Mouse (Mus musculus) adrenal gland, adult 18-20 months (tissue): ENCODE data around the gene Gphn. TPM values are rescaled to one million over a fixed set of nuclear protein-coding genes. Genes with fewer than 3 reads are reported as not detected.
"Not testable (repeated sequence)": the region's sequence is repeated elsewhere in the genome, so short reads cannot be mapped to it uniquely, and the experiment has no call there.

Source experiments
- DNase-seq, 2 experiments: peaks; one replicate each; pipeline ENCODE4 v3.0.0; 2021 to 2022; ENCODE audit warnings: low spot score in 2 of 2
- total RNA-seq, 2 experiments: library from RNA; stranded (reverse); gene quantifications; 1 replicate in 1 of 2; 2 replicates in 1 of 2; pipeline ENCODE4 v1.2.3; 2021

Gene Gphn
- total RNA-seq, 2 experiments from 2014 or later: 25.0 to 27.7 TPM

DNA sequence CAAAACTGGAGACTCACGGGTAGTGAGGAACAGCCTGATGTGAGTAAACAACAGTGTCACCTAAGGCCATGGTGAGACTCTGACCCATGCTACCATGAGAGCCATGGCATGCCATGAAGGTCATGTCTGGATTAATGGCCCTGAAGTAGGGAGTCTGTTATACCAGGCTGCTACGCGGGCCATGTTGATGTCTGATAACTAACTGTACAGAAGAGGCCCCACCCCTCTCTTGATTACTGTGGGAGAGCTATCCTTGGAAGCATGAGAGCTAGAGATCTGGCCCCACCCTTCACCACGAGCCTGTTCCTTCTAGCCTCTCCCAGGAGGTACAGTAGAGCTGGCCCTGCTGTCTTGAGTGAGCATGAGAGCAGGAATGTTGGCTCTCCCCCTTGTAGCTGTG, 101.8 kb downstream of the Gphn start:
- DNase-seq: no peak

DNA sequence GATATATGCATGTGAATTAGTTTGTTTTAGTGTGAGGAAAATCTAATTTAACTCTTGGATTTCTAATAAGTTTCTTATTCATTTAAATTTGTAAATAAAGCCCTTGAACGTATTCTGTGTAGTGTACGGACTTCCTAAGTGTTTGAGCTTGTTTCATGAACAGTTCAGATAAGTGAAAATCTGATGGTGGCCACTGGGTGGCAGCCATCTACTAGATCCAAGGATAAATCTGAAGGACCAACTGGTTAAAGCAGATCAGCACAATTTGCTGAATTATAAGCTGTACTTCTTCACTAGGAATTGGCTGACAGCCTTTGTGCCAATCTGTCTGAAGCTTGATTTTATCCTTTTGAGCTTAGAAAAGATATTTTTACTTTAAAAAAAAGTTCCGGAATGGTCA, 105.9 kb downstream of the Gphn start:
- peak; percentile 16 to 42 for DNase-seq

DNA sequence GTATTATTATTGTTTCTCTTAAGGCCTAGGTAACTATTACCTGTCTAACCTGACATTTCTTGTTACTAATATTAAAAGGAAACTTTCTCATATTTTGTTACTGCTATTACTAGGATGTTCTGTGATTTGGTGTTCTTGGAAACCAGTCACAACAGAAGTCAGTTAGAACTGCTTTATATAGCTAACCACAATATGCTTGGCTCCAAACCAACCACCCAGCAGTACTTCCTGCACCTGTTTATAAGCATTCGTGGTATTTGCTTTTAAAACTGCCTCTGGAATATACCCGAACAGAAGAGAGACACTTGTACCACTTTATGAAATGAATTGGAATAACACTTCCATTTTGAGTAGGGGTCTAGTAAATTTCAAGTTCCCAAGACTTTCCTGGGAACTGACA, 130.3 kb downstream of the Gphn start:
- no peak for DNase-seq

DNA sequence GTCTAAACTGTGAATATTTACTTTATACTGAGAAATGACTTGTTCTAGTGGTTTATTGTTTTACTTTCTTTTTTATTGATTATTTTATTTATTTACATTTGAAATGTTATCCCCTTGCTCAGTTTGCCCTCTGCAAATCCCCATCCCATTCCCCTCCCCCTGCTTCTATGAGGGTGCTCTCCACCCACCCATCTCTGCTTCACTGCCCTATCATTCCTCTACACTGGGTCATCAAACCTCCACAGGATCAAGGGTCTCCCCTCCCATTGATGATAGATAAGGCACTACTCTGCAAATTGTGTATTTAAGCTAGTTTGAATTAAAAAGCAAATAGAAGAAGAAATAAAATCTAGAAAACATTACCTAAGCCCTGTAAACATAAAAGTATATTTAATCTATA, 163.1 kb downstream of the Gphn start:
- no peak for DNase-seq

DNA sequence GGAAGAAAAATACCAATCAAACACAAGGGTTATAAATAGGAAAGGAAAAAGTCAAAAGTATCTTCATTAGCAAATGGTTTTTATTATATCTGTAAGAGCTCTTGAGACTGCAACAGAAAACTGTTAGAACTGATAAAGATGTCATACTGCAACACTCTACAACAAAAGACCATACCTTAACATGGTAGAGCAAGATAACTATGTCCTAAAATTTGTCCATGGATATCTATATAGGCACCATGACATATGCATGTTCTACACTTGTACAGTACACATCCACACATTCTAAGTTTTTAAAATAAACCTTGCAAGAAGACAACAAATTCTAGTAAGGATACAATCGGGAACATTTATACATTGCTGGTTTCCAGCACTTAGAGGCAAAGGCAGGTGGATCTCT, 169.1 kb downstream of the Gphn start:
- DNase-seq: no peak

DNA sequence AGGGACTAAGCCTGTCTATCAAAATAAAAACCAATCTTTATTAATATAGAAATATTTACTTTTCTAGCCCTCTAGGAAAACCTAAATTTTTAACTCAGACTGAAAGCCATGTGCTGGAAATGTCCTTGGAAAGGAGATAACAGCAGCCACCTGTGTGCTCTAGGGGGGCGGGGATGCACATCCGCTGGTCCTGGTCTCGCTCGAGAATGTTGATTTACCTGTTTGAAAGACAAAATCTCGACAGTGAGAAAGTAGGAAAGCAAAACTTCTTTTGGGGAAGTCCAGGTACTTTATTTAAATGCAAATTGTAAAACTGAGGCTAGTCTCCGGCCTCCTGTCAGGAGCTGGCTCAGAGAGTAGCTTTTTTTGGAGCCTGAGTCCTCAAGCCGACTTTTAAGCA, 181.3 kb downstream of the Gphn start:
- not testable (repeated sequence) for DNase-seq

DNA sequence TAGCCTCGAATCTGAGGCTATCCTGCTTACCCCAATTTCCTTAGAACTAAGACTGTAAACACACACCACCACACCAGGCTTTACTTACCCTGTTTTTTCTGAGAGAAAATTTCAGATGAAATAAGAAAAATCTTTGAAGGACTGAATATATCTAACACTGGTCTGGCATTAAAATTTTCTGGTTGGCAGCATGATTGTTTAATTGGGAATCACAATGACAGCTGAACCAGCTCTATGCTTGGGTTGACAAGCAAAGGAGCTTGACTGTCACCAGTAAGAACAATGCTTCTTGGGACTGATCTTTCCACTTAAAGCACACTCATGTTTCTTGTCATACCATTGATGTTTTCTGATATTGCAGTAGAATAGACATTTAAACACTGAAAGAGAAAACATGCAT, 296.0 kb downstream of the Gphn start:
- no peak for DNase-seq

DNA sequence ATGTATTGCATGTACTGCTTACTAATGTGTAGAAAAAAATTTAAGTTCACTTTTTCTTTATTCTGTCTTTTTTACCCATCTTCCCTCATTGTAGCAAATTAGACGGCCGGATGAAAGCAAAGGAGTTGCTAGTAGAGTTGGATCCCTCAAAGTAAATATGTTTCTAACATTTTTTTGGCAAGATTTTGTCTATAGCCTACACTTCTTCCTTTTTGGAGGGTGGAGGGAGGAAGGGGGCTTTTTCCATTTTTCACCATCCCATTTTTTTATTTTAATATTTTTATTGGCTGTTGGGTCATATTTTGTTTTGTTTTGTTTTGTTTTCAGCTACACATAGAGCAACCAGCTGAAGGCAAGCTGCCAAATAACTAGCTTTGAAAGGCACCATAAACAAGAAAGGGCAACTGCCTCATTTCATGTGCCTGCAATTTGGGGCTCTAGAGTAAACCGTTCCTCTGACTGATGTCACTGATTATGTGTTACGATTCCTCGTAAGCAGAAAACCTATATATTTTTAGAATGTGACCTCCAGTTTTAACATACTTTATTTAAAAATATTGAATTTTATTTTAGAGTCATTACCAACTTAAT, 296.7 kb downstream of the Gphn start:
- DNase-seq: no peak

DNA sequence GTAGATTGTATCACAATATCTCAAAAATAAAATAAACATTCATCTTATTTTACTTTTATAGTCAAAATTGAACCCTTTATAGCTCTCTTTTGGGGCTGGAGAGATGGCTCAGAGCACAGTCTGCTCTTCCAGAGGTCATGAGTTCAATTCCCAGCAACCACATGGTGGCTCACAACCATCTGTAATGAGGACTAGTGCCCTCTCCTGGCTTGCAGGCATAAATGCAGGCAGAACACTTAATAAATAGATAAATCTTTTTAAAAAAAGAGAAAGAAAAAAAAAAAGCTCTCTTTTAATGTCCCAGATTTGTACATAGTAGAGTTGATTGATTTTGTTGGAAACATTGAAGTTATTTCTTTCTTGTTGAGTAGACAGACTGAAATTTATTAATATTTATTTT, 311.4 kb downstream of the Gphn start:
- not testable (repeated sequence) for DNase-seq

DNA sequence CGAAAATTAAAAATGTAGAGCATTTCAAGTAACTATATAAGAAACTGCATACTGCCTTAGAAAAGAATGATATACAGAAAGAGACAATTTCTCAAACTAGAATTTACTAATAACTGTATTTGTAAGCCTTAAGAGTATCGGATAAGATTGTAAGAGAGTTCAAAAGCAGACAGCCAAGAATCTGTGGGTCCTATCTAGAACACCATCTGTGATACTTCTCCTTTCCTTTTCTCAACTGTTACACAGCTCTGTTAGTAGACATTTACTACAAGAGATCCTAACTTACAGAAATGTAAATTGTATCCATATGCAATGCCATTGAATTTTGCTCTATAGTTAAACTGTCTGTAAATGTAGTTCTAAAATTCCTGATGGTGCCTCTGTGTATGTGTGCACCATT, 324.7 kb downstream of the Gphn start:
- no peak for DNase-seq

DNA sequence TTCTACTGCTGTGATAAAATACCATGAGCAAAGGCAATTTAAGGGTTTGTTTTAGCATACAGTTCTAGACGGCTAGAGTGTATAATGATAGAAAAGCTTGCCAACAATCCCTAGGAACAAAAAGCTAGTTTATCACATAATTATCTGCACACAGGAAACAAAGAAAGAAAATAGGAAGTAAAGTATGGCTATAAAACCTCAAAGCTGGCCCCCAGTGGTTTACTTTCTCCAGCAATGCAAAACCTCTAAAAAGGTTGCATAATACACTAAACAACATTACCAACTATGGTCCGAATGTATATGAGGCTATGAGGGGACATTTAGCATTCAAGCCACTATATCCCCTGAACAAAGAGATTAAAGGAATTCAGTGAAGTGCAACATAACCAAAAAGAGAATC, 405.6 kb downstream of the Gphn start:
- DNase-seq: no peak

DNA sequence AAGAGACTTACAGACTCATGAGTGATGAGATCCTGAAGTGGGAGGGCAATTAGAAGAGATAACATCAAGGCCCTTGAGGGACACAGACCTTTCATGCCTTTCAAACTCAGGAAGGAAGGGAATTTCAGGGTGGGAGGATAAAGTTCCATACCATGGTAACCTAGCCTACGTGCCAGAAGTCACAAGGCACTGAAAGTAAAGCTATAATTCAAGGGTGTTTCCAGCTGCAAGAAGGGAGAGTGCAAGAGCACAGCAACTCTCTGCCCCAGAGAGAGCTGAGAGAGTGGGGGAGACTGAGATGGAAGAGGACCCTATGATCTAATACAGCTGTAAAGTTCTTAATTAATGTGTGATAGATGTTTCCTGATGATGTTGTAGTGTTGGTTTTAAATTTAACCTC, 413.3 kb downstream of the Gphn start:
- DNase-seq: no peak

DNA sequence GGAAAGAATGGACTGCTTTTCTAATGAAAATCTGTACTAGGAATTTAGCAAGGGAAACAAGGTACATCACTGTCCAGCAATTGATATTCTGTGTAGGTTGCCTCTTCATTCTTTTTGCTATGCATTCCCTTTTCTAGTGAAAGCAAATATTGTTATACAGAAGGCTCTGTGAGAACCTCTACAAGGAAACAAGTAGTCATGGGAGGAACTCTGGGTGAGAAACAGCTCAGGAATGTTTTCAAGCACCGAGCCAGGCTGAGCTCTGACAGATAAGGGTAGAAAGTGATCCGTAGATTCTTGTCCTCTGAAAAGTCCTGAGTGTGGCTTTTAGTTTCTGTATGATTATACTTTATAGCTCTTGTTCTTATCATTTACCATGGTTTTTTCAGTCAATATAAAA, 413.9 kb downstream of the Gphn start:
- DNase-seq: no peak

DNA sequence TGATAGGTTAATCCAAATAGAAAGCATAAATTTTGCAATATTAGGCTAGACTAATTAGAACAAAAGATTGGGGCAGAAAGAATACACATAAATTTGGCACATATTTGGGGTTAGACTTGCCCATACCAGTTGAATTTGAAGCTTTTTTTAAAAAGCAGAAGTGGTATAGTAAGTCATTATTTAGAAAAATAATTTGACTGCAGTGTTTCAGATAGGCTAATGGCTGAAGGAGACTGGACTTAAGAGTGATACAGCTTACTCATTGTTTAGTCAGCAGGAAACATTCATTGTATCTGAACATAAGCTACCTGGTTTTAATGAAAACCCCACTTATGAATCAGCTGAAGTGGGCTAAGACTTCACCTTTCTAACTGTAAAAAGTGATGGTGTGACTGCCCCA, 415.0 kb downstream of the Gphn start:
- DNase-seq: no peak

DNA sequence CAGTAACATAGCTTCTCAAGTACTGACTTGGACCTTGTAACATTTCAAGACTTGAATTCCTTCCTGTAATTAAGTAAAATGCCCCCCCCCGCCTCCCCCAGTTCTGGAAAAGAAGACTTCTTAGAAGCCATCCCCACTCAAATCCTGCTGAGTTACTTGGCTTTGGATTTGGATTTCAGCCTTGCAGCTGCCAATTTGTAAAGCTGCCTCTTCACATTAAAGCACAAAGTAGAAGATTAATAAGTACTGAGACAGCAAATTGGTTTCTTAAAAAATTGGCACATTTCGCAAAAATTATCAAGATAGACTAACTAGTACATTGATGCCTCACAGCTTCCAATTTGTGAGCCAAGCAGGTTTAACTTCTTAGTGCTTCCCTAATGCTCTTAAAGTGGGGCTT, 417.5 kb downstream of the Gphn start:
- no peak for DNase-seq

DNA sequence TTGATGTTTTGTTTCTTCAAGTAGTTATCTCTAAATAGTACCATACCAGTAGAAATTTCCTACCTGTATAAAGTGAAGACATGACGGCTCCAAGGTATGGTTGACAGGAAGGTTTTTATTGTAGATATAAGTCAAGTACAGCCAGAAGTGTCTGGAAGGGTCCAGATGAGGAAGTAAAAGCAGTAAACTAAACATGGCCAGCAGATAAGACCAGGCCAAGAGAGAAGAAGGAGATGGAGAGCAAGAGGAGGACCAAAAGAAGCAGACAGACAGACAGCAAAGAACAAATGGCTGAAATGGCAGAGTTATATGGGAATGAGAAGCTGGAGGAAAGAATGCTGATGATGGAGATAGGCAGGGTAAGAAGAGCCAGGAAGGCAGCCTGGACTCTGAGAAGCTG, 419.1 kb downstream of the Gphn start:
- no peak for DNase-seq

DNA sequence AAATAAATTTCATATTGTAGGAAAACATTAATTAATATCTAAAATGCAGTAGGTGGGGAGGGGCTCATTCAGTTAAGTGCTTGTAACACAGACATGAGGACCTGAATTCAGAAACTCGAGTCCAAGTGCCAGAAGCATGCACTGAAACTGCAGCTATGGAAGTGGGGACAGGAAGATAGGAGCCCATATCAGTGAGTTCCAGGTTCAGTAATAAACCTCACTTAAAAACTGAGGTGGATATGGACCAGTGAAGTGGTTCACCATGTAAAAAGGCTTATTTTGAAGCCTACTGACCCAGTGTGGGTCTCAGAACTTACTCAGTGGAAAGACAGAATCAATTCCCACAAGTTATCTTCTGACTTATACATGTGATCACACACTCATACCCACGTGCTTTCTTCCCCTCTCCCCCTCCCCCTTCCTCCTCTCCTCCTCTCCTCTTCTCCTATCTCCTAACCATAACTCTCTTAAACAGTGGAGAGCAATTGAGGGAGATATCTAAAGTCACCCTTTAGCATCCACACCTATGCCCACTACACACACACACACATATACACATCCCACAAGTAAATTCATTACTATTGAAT, 433.6 kb downstream of the Gphn start:
- DNase-seq: no peak

DNA sequence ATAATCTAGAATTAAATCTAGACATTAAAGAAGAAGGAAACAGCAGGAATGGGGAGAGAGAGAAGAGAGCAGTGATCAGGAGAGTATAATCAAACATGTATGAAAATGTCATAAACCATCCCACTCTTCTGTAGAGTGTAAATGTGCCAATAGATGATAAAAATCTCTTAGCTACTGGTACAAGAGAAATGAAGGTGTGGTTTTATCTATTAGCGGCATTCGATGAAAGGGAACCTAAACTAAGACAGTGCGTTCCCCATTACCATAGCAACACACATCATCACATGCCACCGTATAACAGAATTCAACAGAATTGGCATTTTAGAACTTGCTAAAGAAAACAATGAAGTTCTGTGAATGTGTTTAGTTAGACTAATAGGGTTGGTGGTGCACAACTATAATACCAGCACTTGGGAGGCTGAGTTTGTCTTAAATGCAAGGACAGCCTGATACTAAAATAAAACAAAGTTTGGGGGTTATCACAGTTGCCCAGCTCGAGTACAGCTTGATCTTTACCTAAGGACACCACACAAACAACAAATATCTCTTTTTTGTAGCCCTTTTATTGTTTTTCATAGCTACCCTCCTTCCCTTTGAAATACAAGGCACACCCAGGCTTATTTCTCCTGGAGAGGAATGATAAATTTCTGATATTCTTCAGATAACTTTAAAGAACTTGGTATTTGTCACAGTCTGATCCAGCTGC, 452.1 kb downstream of the Gphn start:
- no peak for DNase-seq

DNA sequence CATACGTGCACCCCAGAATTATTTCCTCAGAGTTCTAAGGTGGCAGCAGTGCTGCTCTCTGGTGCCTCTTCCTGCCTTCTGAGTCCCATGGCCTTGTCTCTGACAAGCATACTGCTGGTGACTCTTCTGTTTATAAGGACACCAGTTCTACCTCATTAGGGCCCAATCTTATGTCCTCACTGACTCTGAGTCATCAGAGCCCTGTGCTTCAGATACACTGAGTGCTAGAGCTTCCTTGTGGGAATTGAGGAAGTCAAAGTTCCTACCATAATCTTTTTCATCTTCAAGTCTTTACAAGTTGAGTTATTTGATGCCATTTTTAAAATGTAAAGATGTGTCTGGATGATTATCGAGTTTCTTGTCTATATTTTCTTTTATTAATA, 452.6 kb downstream of the Gphn start:
- DNase-seq: no peak

DNA sequence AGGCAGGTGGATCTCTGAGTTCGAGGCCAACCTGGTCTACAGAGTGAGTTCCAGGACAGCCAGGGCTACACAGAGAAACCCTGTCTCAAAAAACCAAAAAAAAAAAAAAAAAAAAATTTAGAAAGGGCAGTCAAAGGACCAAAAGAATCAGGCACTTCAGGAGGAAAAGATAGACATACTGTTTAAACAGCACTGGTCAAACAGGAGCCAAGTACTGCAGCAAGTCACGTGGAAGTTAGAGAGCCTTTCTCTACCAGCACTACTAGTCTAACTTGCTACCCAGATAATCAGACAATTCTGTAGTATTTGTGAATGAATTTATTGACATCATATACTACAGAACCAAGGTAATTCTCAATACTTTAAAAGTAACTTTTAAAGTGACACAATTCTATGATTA, 454.9 kb downstream of the Gphn start:
- DNase-seq: no peak

DNA sequence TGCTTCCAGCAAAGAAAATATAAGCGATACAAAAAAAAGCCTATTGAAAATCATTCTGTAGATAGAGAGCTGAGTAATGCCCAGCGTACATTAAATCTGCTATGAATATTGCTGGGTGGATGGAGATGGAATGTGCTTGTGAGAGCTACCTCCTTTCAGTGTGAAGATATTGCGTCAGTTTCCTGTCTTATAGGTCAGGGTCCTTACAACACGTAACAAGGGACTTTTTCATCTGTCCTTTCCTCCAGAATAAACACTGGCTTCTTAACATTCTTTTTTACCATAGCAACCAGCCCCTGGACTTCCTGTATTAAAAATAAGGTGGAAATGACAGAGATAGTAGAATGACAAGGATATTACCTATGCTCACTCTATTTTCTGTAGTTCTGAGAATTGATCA, 456.1 kb downstream of the Gphn start:
- DNase-seq: no peak

DNA sequence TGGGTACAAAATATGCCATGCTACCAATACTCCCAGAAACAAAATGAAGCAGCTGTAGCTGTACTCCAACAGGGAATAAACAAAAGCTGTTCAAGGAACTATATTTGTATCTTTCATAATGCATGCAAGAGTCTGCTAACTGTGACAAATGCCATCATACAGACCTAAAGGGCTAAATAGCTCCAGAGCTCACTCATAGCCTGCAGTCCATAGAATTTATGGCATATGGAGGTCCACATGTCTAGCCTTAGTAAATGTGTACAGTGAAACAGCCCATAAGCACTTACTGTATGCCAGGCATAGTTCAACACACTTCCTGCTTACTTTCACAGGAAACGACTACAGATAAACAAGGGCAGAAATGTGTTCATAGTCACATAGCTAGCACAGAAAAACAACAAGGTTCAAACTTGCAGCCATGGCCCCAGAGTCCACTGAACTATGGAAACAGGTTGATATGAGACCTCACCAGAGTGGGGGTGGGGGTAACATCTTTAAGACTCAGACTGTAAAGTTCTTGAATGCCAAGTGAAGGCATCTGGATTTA, 459.6 kb downstream of the Gphn start:
- DNase-seq: no peak

DNA sequence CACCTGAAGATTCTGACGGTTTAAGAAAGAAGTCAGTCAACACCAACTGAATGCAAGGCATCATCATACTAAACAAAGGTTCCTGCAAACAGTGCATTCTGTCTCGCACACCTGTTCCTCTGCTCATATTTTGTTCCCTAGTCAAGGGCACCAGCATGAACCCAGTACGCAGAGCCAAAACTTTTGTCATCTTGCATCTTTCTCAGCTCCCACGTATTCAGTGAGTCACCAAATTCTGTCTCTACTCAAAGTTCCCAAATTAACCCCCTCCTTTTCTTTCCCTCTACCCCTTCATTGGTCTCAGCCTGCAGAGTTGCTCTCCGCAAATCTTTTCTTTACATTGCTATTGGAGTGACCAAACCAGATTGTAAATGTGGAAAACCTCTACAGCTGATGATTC, 462.7 kb downstream of the Gphn start:
- no peak for DNase-seq
